Comparison of ENCODE assay signal across 8 mouse cellular contexts in genomic region chr6:72537998-72538500, GRCm38 (mm10). TPM values are rescaled to one million over a fixed set of nuclear protein-coding genes. Genes with fewer than 3 reads are reported as not detected.
DNase-seq lines count a peak whose midpoint lies in the region; ATAC-seq and TF ChIP-seq lines count a peak whose summit lies in the region.

No protein-coding gene starts in this region.

- H3K27me3 ChIP-seq in erythroblast, embryonic 14.5 days (ENCODE audit: control insufficient read depth): no peaks in the 10 kb centered on the region
- H3K27me3 ChIP-seq in forebrain, embryonic 12.5 days: no peaks in the 10 kb centered on the region
- H3K27me3 ChIP-seq in liver, embryonic 14.5 days (ENCODE audit: control insufficient read depth, insufficient read depth, low read length): no peaks in the 10 kb centered on the region

- H3K4me2 ChIP-seq in forebrain, embryonic 12.5 days: peak overlapping the region; percentile 59
- peak overlapping the region; percentile 64 for H3K4me2 ChIP-seq in liver, embryonic 14.5 days (ENCODE audit: low read depth)

- no peak for TF ChIP-seq EP300 in liver, embryonic 14.5 days (IDR thresholded peaks at IDR 0.05; ENCODE audit: low read depth)

- H3K36me3 ChIP-seq in erythroblast, embryonic 14.5 days (ENCODE audit: control insufficient read depth): no peaks in the 10 kb centered on the region
- no peaks in the 10 kb centered on the region for H3K36me3 ChIP-seq in forebrain, embryonic 12.5 days (replicated peaks)
- no peaks in the 10 kb centered on the region for H3K36me3 ChIP-seq in liver, embryonic 14.5 days (replicated peaks; ENCODE audit: control insufficient read depth, insufficient read depth, low read depth)

- H3K4me1 ChIP-seq in erythroblast, embryonic 14.5 days (ENCODE audit: control insufficient read depth): peaks cover 28% of the 10 kb centered on the region
- H3K4me1 ChIP-seq in forebrain, embryonic 12.5 days: peaks cover 13% of the 10 kb centered on the region
- peaks cover 0 to 6% of the 10 kb centered on the region in 2 experiments; a peak in 3 of 4 replicates for H3K4me1 ChIP-seq in liver, embryonic 14.5 days (replicated peaks; ENCODE audit: control insufficient read depth in 2 of 2, insufficient read depth in 2 of 2, low read length in 1 of 2)

- peaks cover 4% of the 10 kb centered on the region; the same call in 1 of the 2 replicates for H3K9me3 ChIP-seq in erythroblast, embryonic 14.5 days (ENCODE audit: control insufficient read depth, low read length)
- H3K9me3 ChIP-seq in forebrain, embryonic 12.5 days: no peaks in the 10 kb centered on the region
- H3K9me3 ChIP-seq in liver, embryonic 14.5 days (ENCODE audit: control insufficient read depth, low read length): no peaks in the 10 kb centered on the region

- H3K9ac ChIP-seq in forebrain, embryonic 12.5 days: peak overlapping the region; percentile 51
- peak overlapping the region; percentile 62 for H3K9ac ChIP-seq in liver, embryonic 14.5 days (replicated peaks)

- peak; percentile 31 for DNase-seq in 416B (ENCODE audit: low read depth)
- DNase-seq in liver, embryonic 14.5 days (ENCODE audit: low read depth in 3 of 3, low spot score in 3 of 3): no peak
- no peak for DNase-seq in adrenal gland, postnatal 36 days
- no peak for DNase-seq in ovary, postnatal 14 days (ENCODE audit: low spot score)
- no peak for DNase-seq in adrenal gland, postnatal 4 days (ENCODE audit: low spot score in 2 of 2)

- peak overlapping the region; percentile 71 for H3K4me3 ChIP-seq in erythroblast, embryonic 14.5 days (replicated peaks)
- peak overlapping the region; percentile 42 for H3K4me3 ChIP-seq in forebrain, embryonic 12.5 days (replicated peaks)
- peak overlapping the region; percentile 57 to 66 for H3K4me3 ChIP-seq in liver, embryonic 14.5 days (ENCODE audit: insufficient read depth in 1 of 2, low read depth in 2 of 2, low read length in 2 of 2)

- TF ChIP-seq CTCF in liver, embryonic 14.5 days (IDR thresholded peaks at IDR 0.05; ENCODE audit: low read depth): no peak

- ATAC-seq in erythroblast, adult 5-6 weeks (replicated peaks; ENCODE audit: low FRiP score, poor library complexity, severe bottlenecking): no peak
- ATAC-seq in forebrain, embryonic 12.5 days (ENCODE audit: low FRiP score): no peak
- no peak for ATAC-seq in liver, embryonic 14.5 days (ENCODE audit: insufficient read depth)

- no peak overlapping the region for H3K27ac ChIP-seq in forebrain, embryonic 12.5 days
- H3K27ac ChIP-seq in liver, embryonic 14.5 days: no peak overlapping the region

- 54% methylated on average over 10 of the region's 10 CpGs for WGBS in forebrain, embryonic 12.5 days
- 50% methylated on average over 10 of the region's 10 CpGs for WGBS in liver, embryonic 14.5 days (ENCODE audit: insufficient replicate concordance)

RNA-seq across cellular contexts. Expression of gene Capg, which starts 6.1 kb away (rescaled TPM):
- polyA plus RNA-seq in erythroblast, embryonic 14.5 days (2012): 0.48 and 0.77 TPM in 2 replicates
- total RNA-seq in erythroblast, adult 5-6 weeks (2015; ENCODE audit: low replicate concordance): 10.2 and 21.1 TPM in 2 replicates
- 22.2 and 29.0 TPM in 2 replicates for total RNA-seq in erythroblast, adult 5-6 weeks (2017; ENCODE audit: low replicate concordance)
- polyA plus RNA-seq in forebrain, embryonic 12.5 days (2016; fragmentation: Nextera tagmentation; extraction: Ambion mirVana): 4.1 and 5.4 TPM in 2 replicates
- 6.6 and 6.7 TPM in 2 replicates for polyA plus RNA-seq in liver, embryonic 14.5 days (2012; rRNA removed)
- 11.9 and 14.8 TPM in 2 replicates for polyA plus RNA-seq in liver, embryonic 14.5 days (2014; fragmentation: Nextera tagmentation; extraction: Ambion mirVana)
- total RNA-seq in adrenal gland, postnatal 36 days (2021): 10 to 100 TPM; 41.3 to 45.5 TPM
- 10 to 100 TPM; 48.9 to 55.2 TPM for total RNA-seq in adrenal gland, postnatal 4 days (2021)

RNA-seq across cellular contexts. Expression of gene Sh2d6, which starts 16.5 kb away (rescaled TPM):
- polyA plus RNA-seq in erythroblast, embryonic 14.5 days (2012): not detected in 2 replicates
- not detected in 2 replicates for total RNA-seq in erythroblast, adult 5-6 weeks (2015; ENCODE audit: low replicate concordance)
- total RNA-seq in erythroblast, adult 5-6 weeks (2017; ENCODE audit: low replicate concordance): not detected in 2 replicates
- 0.40 and 0.47 TPM in 2 replicates for polyA plus RNA-seq in forebrain, embryonic 12.5 days (2016; fragmentation: Nextera tagmentation; extraction: Ambion mirVana)
- polyA plus RNA-seq in liver, embryonic 14.5 days (2012; rRNA removed): not detected in 2 replicates
- polyA plus RNA-seq in liver, embryonic 14.5 days (2014; fragmentation: Nextera tagmentation; extraction: Ambion mirVana): not detected in 2 replicates
- total RNA-seq in adrenal gland, postnatal 36 days (2021): under 1 TPM in 1 of 2 experiments, not detected in 1; 0.40 TPM
- under 1 TPM; 0.76 to 0.78 TPM for total RNA-seq in adrenal gland, postnatal 4 days (2021)
